Mouse (Mus musculus) hindbrain, embryonic 16.5 days (tissue): Measurements from ENCODE around the gene Samd1. TPM values are rescaled to one million over a fixed set of nuclear protein-coding genes. Genes with fewer than 3 reads are reported as not detected.

ENCODE experiments used
- ATAC-seq: fragments of 200-750 bp; cut with Nextera tagmentation; 2 replicates; pipeline ENCODE4 v1.8.0; 2017; ENCODE audit warnings: moderate TSS enrichment, moderate library complexity
- H3K27ac ChIP-seq: fragments of 300-500 bp; sonication (generic); 2 replicates; pipeline ENCODE4 v1.5.1; 2014; ENCODE audit warnings: low read depth, mild to moderate bottlenecking, control low read depth, low read length, moderate library complexity
- H3K27me3 ChIP-seq: fragments of 300-500 bp; sonication (generic); replicated peaks from 2 replicates; pipeline ENCODE4 v1.6.1; 2014; ENCODE audit warnings: low read length; ENCODE audit not compliant: control insufficient read depth, insufficient read depth
- H3K36me3 ChIP-seq: fragments of 300-500 bp; sonication (generic); 2 replicates; pipeline ENCODE4 v1.6.1; 2014; ENCODE audit warnings: mild to moderate bottlenecking, low read length, moderate library complexity, mixed read lengths; ENCODE audit not compliant: control insufficient read depth, insufficient read depth
- H3K4me1 ChIP-seq: fragments of 300-500 bp; sonication (generic); 2 replicates; pipeline ENCODE4 v1.6.1; 2014; ENCODE audit warnings: low read depth, low read length; ENCODE audit not compliant: control insufficient read depth, insufficient read depth
- H3K4me2 ChIP-seq: fragments of 300-500 bp; sonication (generic); 2 replicates; pipeline ENCODE4 v1.6.1; 2014; ENCODE audit warnings: mild to moderate bottlenecking, low read length, control low read depth, moderate library complexity
- H3K4me3 ChIP-seq: fragments of 300-500 bp; sonication (generic); 2 replicates; pipeline ENCODE4 v1.5.1; 2014; ENCODE audit warnings: mild to moderate bottlenecking, low read length, control low read depth, moderate library complexity
- H3K9ac ChIP-seq: fragments of 300-500 bp; sonication (generic); 2 replicates; pipeline ENCODE4 v1.6.1; 2014; ENCODE audit warnings: low read depth, mild to moderate bottlenecking, control low read depth, low read length, moderate library complexity
- H3K9me3 ChIP-seq: fragments of 300-500 bp; sonication (generic); 2 replicates; pipeline ENCODE4 v1.6.1; 2014; ENCODE audit warnings: mild to moderate bottlenecking, low read length, moderate library complexity; ENCODE audit not compliant: control insufficient read depth
- WGBS: fragments of 180-500 bp; shearing (Covaris S2); extraction: QIAGEN DNeasy Blood & Tissue Kit; methylation state at CpG from one replicate; pipeline ENCODE4 v1.1.7; 2014; 5-methylcytosine and 5-hydroxymethylcytosine counted together
- polyA plus RNA-seq: library from polyadenylated mRNA; unstranded; fragments of >200 nt; fragmentation: Nextera tagmentation; extraction: Ambion mirVana; gene quantifications from 2 replicates; pipeline ENCODE4 v1.2.1, GENCODE M21; 2015

The Samd1 gene
- polyA plus RNA-seq, 1 experiment from 2014 or later: 5.9 TPM

DNA sequence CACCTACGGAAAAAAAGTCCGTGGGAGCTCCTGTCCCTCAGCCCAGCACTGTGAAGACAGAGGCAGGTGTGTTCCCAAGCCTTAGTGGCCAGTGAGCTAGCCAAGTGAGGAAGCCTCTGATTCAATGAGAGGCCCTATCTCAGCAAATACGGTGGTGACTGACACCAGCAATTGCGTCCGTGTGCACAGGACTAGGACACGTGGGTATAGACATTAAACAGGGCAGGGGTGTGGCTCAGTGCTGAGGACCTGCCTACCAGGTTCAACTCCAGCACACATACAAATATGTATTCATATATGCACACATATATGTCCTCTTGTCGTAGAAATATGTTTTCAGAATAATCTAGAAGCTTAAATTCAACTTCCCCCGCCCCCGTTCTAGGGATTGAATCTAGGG lies 22.3 kb downstream of the Samd1 start:
- H3K9me3 ChIP-seq: no peaks in the 10 kb centered on the region
- WGBS: 78% methylated on average over 9 of the region's 9 CpGs

DNA sequence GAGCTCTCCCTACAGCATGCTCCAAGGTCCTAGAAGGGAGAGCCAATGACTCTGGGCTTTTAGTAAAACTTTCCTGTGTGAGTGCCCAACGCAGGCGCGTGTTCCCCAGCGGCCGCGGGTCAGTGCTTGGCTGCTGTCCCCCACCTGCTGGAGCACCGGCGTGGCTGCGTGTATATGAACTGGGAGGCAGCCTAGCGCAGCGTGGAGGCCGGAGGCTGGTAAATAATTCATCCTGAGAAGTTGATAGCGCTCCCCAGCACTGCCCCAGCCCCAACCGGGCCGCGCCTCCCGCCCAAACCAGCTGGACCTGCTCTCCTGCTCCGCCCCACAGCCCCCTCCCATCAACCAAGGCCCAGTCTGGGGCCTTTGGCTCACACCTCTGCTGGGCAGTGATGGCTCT lies 23.6 kb downstream of the Samd1 start, which contains the start of gene Palm3:
Gene Palm3, plus strand, starts transcription at position 376 of the 400 bp plus-strand sequence.
- Histone ChIP-seq H3K9me3 (no peaks in the 10 kb centered on the region), H3K36me3 (no peaks in the 10 kb centered on the region), H3K9ac (no peak within 1 kb of the TSS), H3K4me1 (no peaks in the 10 kb centered on the region), H3K4me3 (no peak within 1 kb of the TSS), H3K4me2 (no peak within 1 kb of the TSS), H3K27me3 (no peaks in the 10 kb centered on the region; the same call in 1 of the 2 replicates), H3K27ac (no peak within 1 kb of the TSS)
- no peak for ATAC-seq
- WGBS: 7% methylated on average over 16 of the region's 18 CpGs

More for the DNA sequence above, 22.3 kb downstream of the Samd1 start:
- ATAC-seq: no peak
- no peak overlapping the region for H3K4me2 ChIP-seq
- H3K4me1 ChIP-seq: no peaks in the 10 kb centered on the region
- no peaks in the 10 kb centered on the region for H3K36me3 ChIP-seq
- no peak overlapping the region for H3K4me3 ChIP-seq
- H3K27ac ChIP-seq: no peak overlapping the region
- H3K27me3 ChIP-seq: no peaks in the 10 kb centered on the region; the same call in 1 of the 2 replicates
- H3K9ac ChIP-seq: no peak overlapping the region

- no peaks in the 10 kb centered on the region for H3K9me3 ChIP-seq
- no peaks in the 10 kb centered on the region; the same call in none of the 2 replicates for H3K27me3 ChIP-seq
- no peaks in the 10 kb centered on the region for H3K36me3 ChIP-seq
- H3K27ac ChIP-seq: no peak overlapping the region
- no peak overlapping the region for H3K4me2 ChIP-seq
- H3K4me3 ChIP-seq: no peak overlapping the region
- no peak for ATAC-seq
- H3K4me1 ChIP-seq: no peaks in the 10 kb centered on the region; the same call in 1 of the 2 replicates
- WGBS: 42% methylated on average over 12 of the region's 12 CpGs
- no peak overlapping the region for H3K9ac ChIP-seq
Measured at GRCm38 (mm10) chr8:84021569-84021968, 24.1 kb downstream of the Samd1 start.

DNA sequence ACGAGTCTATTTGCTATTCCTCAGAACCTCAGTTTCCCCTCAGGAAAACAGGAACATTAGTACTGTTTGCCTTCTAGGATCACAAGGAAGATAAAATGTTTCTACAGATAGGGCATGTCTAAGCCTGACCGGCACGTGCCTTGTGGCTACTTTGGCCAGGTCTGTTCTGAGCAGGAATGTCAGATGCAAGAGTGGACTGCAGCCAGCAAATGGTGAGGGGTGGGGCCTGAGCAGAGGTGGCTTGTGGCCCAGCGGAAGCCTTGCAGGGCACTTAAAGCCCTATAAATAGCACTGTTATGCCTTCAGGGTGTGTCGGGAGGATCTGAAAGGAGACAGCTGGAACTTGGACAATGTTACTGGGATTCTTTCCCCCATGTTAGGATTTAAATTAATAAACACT lies 25.6 kb downstream of the Samd1 start:
- no peak for ATAC-seq
- no peak overlapping the region for H3K4me2 ChIP-seq
- no peaks in the 10 kb centered on the region for H3K9me3 ChIP-seq
- no peak overlapping the region for H3K9ac ChIP-seq
- 49% methylated on average over 5 of the region's 5 CpGs for WGBS
- H3K4me1 ChIP-seq: no peaks in the 10 kb centered on the region; the same call in 1 of the 2 replicates
- H3K36me3 ChIP-seq: no peaks in the 10 kb centered on the region
- no peak overlapping the region for H3K27ac ChIP-seq
- H3K4me3 ChIP-seq: no peak overlapping the region
- H3K27me3 ChIP-seq: no peaks in the 10 kb centered on the region; the same call in none of the 2 replicates

- ATAC-seq: no peak
Measured at GRCm38 (mm10) chr8:84023631-84024030, 26.2 kb downstream of the Samd1 start.

DNA sequence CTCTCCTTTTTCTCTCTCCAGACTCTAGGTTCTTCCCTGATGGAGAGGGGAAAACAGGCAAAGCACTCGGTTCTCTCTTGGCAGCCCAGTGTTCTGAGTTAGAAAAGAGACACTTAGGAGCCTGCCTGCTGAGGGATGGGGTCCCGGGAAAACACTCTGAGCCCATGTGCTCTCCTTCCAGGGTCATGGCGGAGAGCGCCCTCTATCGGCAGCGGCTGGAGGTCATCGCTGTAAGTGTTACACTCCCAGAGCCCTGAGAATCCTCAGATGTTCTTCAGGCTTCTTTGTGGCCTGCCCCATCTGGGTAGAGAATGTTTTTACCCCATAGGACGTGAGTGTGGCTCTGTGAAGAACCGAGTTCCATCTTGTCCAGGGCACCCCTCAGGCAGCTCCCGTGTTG lies 26.7 kb downstream of the Samd1 start:
- 13% methylated on average over 10 of the region's 10 CpGs for WGBS
- H3K9ac ChIP-seq: no peak overlapping the region
- H3K4me2 ChIP-seq: no peak overlapping the region
- ATAC-seq: no peak
- H3K36me3 ChIP-seq: no peaks in the 10 kb centered on the region
- no peak overlapping the region for H3K27ac ChIP-seq
- H3K9me3 ChIP-seq: no peaks in the 10 kb centered on the region
- no peak overlapping the region for H3K4me3 ChIP-seq
- H3K4me1 ChIP-seq: no peaks in the 10 kb centered on the region; the same call in 1 of the 2 replicates
- no peaks in the 10 kb centered on the region; the same call in none of the 2 replicates for H3K27me3 ChIP-seq

More at GRCm38 (mm10) chr8:84023631-84024030, 26.2 kb downstream of the Samd1 start:
- Histone ChIP-seq H3K4me3 (no peak overlapping the region), H3K4me2 (no peak overlapping the region), H3K9ac (no peak overlapping the region), H3K9me3 (no peaks in the 10 kb centered on the region), H3K4me1 (no peaks in the 10 kb centered on the region; the same call in 1 of the 2 replicates), H3K36me3 (no peaks in the 10 kb centered on the region), H3K27me3 (no peaks in the 10 kb centered on the region; the same call in none of the 2 replicates), H3K27ac (no peak overlapping the region)
- 55% methylated on average over 1 of the region's 1 CpGs for WGBS

- Histone ChIP-seq H3K9me3 (no peaks in the 10 kb centered on the region), H3K9ac (peak overlapping the region; percentile 76), H3K4me2 (peak overlapping the region; percentile 91), H3K4me1 (no peaks in the 10 kb centered on the region; the same call in 1 of the 2 replicates), H3K36me3 (no peaks in the 10 kb centered on the region), H3K27me3 (no peaks in the 10 kb centered on the region; the same call in none of the 2 replicates), H3K27ac (no peak overlapping the region), H3K4me3 (peak overlapping the region; percentile 60)
- ATAC-seq: peak; percentile 81
- under 1% methylated on average over 41 of the region's 41 CpGs for WGBS
Measured at GRCm38 (mm10) chr8:84025863-84026262, 28.4 kb downstream of the Samd1 start.

DNA sequence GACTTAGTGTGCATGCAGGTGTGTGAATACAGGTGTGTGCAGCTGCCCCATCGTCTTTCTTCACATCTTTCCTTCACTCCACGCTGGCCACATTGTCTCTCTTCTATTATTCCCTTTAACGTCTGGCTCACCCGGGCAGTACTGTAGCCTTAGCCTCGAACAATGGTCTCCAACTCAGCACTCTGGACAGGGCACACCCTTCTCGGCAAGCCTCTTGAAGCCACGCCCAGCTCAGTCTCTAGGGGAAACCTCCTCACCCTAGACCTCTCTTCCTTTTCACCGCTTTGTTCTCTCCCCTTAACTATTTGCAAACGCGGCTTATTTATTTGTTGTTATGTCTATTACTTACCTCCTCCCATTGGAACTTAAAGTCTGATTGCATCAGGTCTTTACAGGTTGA lies 30.0 kb downstream of the Samd1 start:
- ATAC-seq: no peak
- no peak overlapping the region for H3K4me3 ChIP-seq
- H3K9me3 ChIP-seq: no peaks in the 10 kb centered on the region
- WGBS: 11% methylated on average over 10 of the region's 10 CpGs
- no peaks in the 10 kb centered on the region; the same call in none of the 2 replicates for H3K27me3 ChIP-seq
- H3K4me1 ChIP-seq: no peaks in the 10 kb centered on the region; the same call in 1 of the 2 replicates
- no peak overlapping the region for H3K27ac ChIP-seq
- H3K36me3 ChIP-seq: no peaks in the 10 kb centered on the region
- H3K4me2 ChIP-seq: no peak overlapping the region; the same call in 1 of the 2 replicates
- H3K9ac ChIP-seq: no peak overlapping the region

- Histone ChIP-seq H3K9ac (no peak overlapping the region), H3K4me2 (no peak overlapping the region), H3K36me3 (no peaks in the 10 kb centered on the region), H3K27ac (no peak overlapping the region), H3K9me3 (no peaks in the 10 kb centered on the region), H3K4me1 (no peaks in the 10 kb centered on the region; the same call in 1 of the 2 replicates), H3K27me3 (no peaks in the 10 kb centered on the region; the same call in none of the 2 replicates), H3K4me3 (no peak overlapping the region)
- ATAC-seq: no peak
- 89% methylated on average over 5 of the region's 5 CpGs for WGBS
Measured at GRCm38 (mm10) chr8:84029272-84029671, 31.8 kb downstream of the Samd1 start.
